Mouse (Mus musculus): ENCODE data around the gene Dnajb6.

GRCm38 (mm10) chr5:29861522-29861921, 126.0 kb downstream of the Dnajb6 start:
- no peak for TF ChIP-seq CTCF (IDR thresholded peaks at IDR 0.05; ENCODE audit: control insufficient read depth, insufficient read depth, insufficient replicate concordance, low read depth, low read length)
- no peak for TF ChIP-seq POLR2A (IDR thresholded peaks at IDR 0.05; ENCODE audit: control insufficient read depth, low read depth, low read length)

Measured in testis, adult 2 months (tissue).